Mouse (Mus musculus): ENCODE measurements around the gene Il16. TPM values are rescaled to one million over a fixed set of nuclear protein-coding genes. Genes with fewer than 3 reads are reported as not detected.

Il16 gene
- polyA plus RNA-seq, 1 experiment from 2014 or later, result 3.1 TPM

DNA sequence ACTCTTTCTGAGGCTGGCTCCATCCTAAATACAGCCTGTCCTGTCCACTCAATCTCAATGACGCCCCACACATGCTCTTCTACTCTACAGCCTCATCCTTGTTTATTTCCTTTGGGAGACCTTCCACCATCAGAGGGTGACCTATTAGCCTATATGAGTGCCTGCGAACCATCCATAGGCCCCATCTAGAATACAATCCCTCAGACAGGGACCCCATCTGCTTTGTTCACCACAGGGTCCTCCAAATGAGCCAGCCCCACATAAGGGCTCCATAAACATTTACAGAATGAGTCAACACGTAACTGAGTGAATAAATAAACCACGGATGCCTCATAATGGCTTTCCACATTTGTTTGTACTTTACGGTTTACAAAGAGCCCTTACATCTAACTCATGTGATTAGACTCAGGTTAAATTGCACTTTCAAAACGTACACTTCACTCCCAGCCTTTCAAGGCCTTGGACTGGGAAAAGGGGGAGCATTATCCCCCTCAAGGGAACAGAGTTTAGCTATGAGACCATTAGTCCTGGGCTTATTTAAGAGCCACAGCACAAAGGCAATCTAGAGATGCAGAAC lies 7.5 kb downstream of the Il16 start:
- Histone ChIP-seq H3K4me2 (ENCODE audit: low read length) (no peak overlapping the region), H3K9me3 (replicated peaks; ENCODE audit: low read length) (no peaks in the 10 kb centered on the region), H3K9ac (ENCODE audit: low read depth, low read length) (no peak overlapping the region), H3K27me3 (ENCODE audit: insufficient read depth, low read length) (no peaks in the 10 kb centered on the region), H3K36me3 (ENCODE audit: insufficient read depth, low read length) (no peaks in the 10 kb centered on the region), H3K27ac (no peak overlapping the region), H3K4me1 (replicated peaks; ENCODE audit: insufficient read depth, low read length) (0 out of 2 replicates have a peak, but pooled peaks cover 5% of the 10 kb centered on the region), H3K4me3 (replicated peaks; ENCODE audit: low read depth, low read length) (no peak overlapping the region)
- WGBS, result 48% methylated on average over 6 of the region's 6 CpGs
- no peak for TF ChIP-seq CTCF (IDR thresholded peaks at IDR 0.05; ENCODE audit: low read depth)
- ATAC-seq (replicated peaks; ENCODE audit: low FRiP score, low read depth) (no peak), DNase-seq (ENCODE audit: low spot score) (no peak)

- no peak overlapping the region for H3K4me3 ChIP-seq (replicated peaks; ENCODE audit: low read depth, low read length)
- H3K4me2 ChIP-seq (ENCODE audit: low read length), result no peak overlapping the region
- H3K4me1 ChIP-seq (replicated peaks; ENCODE audit: insufficient read depth, low read length), result 0 out of 2 replicates have a peak, but pooled peaks cover 5% of the 10 kb centered on the region
- ATAC-seq (replicated peaks; ENCODE audit: low FRiP score, low read depth) (no peak), DNase-seq (ENCODE audit: low spot score) (no peak)
- no peaks in the 10 kb centered on the region for H3K27me3 ChIP-seq (ENCODE audit: insufficient read depth, low read length)
- no peaks in the 10 kb centered on the region for H3K36me3 ChIP-seq (ENCODE audit: insufficient read depth, low read length)
- WGBS, result 87% methylated on average over 6 of the region's 6 CpGs
- H3K9ac ChIP-seq (ENCODE audit: low read depth, low read length), result no peak overlapping the region
- H3K27ac ChIP-seq, result no peak overlapping the region
- H3K9me3 ChIP-seq (replicated peaks; ENCODE audit: low read length), result no peaks in the 10 kb centered on the region
- TF ChIP-seq CTCF (IDR thresholded peaks at IDR 0.05; ENCODE audit: low read depth), result no peak
Observed at GRCm38 (mm10) chr7:83736341-83737115, 9.0 kb downstream of the Il16 start.

- no peak for TF ChIP-seq CTCF (IDR thresholded peaks at IDR 0.05; ENCODE audit: low read depth)
- no peak for ATAC-seq (replicated peaks; ENCODE audit: low FRiP score, low read depth)
Observed at GRCm38 (mm10) chr7:83735108-83735781, 10.3 kb downstream of the Il16 start.

GRCm38 (mm10) chr7:83734671-83735082 lies 10.8 kb downstream of the Il16 start:
- H3K9me3 ChIP-seq (replicated peaks; ENCODE audit: low read length), result no peaks in the 10 kb centered on the region
- H3K27me3 ChIP-seq (ENCODE audit: insufficient read depth, low read length), result no peaks in the 10 kb centered on the region
- WGBS, result 76% methylated on average over 6 of the region's 6 CpGs
- 0 out of 2 replicates have a peak, but pooled peaks cover 5% of the 10 kb centered on the region for H3K4me1 ChIP-seq (replicated peaks; ENCODE audit: insufficient read depth, low read length)
- no peak overlapping the region for H3K27ac ChIP-seq
- H3K4me3 ChIP-seq (replicated peaks; ENCODE audit: low read depth, low read length), result no peak overlapping the region
- no peak overlapping the region for H3K9ac ChIP-seq (ENCODE audit: low read depth, low read length)
- ATAC-seq (replicated peaks; ENCODE audit: low FRiP score, low read depth) (no peak), DNase-seq (ENCODE audit: low spot score) (no peak)
- H3K36me3 ChIP-seq (ENCODE audit: insufficient read depth, low read length), result no peaks in the 10 kb centered on the region
- H3K4me2 ChIP-seq (ENCODE audit: low read length), result no peak overlapping the region
- no peak for TF ChIP-seq CTCF (IDR thresholded peaks at IDR 0.05; ENCODE audit: low read depth)

More at GRCm38 (mm10) chr7:83735108-83735781, 10.3 kb downstream of the Il16 start:
- Histone ChIP-seq H3K9me3 (replicated peaks; ENCODE audit: low read length) (no peaks in the 10 kb centered on the region), H3K4me1 (replicated peaks; ENCODE audit: insufficient read depth, low read length) (0 out of 2 replicates have a peak, but pooled peaks cover 5% of the 10 kb centered on the region), H3K27me3 (ENCODE audit: insufficient read depth, low read length) (no peaks in the 10 kb centered on the region), H3K4me2 (ENCODE audit: low read length) (no peak overlapping the region), H3K36me3 (ENCODE audit: insufficient read depth, low read length) (no peaks in the 10 kb centered on the region), H3K4me3 (replicated peaks; ENCODE audit: low read depth, low read length) (no peak overlapping the region), H3K9ac (ENCODE audit: low read depth, low read length) (no peak overlapping the region), H3K27ac (no peak overlapping the region)
- 84% methylated on average over 7 of the region's 7 CpGs for WGBS
- DNase-seq (ENCODE audit: low spot score), result no peak

- no peaks in the 10 kb centered on the region for H3K36me3 ChIP-seq (ENCODE audit: insufficient read depth, low read length)
- H3K27me3 ChIP-seq (ENCODE audit: insufficient read depth, low read length), result no peaks in the 10 kb centered on the region
- no peak overlapping the region for H3K4me2 ChIP-seq (ENCODE audit: low read length)
- TF ChIP-seq CTCF (IDR thresholded peaks at IDR 0.05; ENCODE audit: low read depth), result no peak
- 85% methylated on average over 3 of the region's 3 CpGs for WGBS
- H3K9me3 ChIP-seq (replicated peaks; ENCODE audit: low read length), result no peaks in the 10 kb centered on the region
- ATAC-seq (replicated peaks; ENCODE audit: low FRiP score, low read depth) (no peak), DNase-seq (ENCODE audit: low spot score) (no peak)
- no peak overlapping the region for H3K4me3 ChIP-seq (replicated peaks; ENCODE audit: low read depth, low read length)
- no peak overlapping the region for H3K9ac ChIP-seq (ENCODE audit: low read depth, low read length)
- 0 out of 2 replicates have a peak, but pooled peaks cover 5% of the 10 kb centered on the region for H3K4me1 ChIP-seq (replicated peaks; ENCODE audit: insufficient read depth, low read length)
- no peak overlapping the region for H3K27ac ChIP-seq
Observed at GRCm38 (mm10) chr7:83734246-83734645, 11.3 kb downstream of the Il16 start.

GRCm38 (mm10) chr7:83732781-83733180 lies 12.7 kb downstream of the Il16 start:
- H3K36me3 ChIP-seq (ENCODE audit: insufficient read depth, low read length), result no peaks in the 10 kb centered on the region
- 93% methylated on average over 3 of the region's 3 CpGs for WGBS
- H3K9me3 ChIP-seq (replicated peaks; ENCODE audit: low read length), result no peaks in the 10 kb centered on the region
- no peak for TF ChIP-seq CTCF (IDR thresholded peaks at IDR 0.05; ENCODE audit: low read depth)
- H3K27me3 ChIP-seq (ENCODE audit: insufficient read depth, low read length), result no peaks in the 10 kb centered on the region
- no peak for DNase-seq (ENCODE audit: low spot score)
- no peak overlapping the region for H3K9ac ChIP-seq (ENCODE audit: low read depth, low read length)
- H3K4me3 ChIP-seq (replicated peaks; ENCODE audit: low read depth, low read length), result no peak overlapping the region
- no peak overlapping the region for H3K4me2 ChIP-seq (ENCODE audit: low read length)
- no peak for ATAC-seq (replicated peaks; ENCODE audit: low FRiP score, low read depth)
- H3K27ac ChIP-seq, result no peak overlapping the region
- H3K4me1 ChIP-seq (replicated peaks; ENCODE audit: insufficient read depth, low read length), result no peaks in the 10 kb centered on the region
